Mouse (Mus musculus) cortical plate, adult 2 months (tissue): ENCODE data around the gene Pex13.

ENCODE experiments used
- CTCF ChIP-seq: fragments of 200-500 bp; IDR thresholded peaks from 2 replicates; pipeline ENCODE4 v1.5.1; 2011; ENCODE audit warnings: mild to moderate bottlenecking, control low read depth, low read length; ENCODE audit not compliant: insufficient read depth; ENCODE audit errors: extremely low read depth
- POLR2A ChIP-seq: fragments of 200-500 bp; IDR thresholded peaks from 2 replicates; pipeline ENCODE4 v1.6.1; 2011; ENCODE audit warnings: mild to moderate bottlenecking, low read length, control low read depth; ENCODE audit not compliant: insufficient read depth; ENCODE audit errors: extremely low read depth

DNA sequence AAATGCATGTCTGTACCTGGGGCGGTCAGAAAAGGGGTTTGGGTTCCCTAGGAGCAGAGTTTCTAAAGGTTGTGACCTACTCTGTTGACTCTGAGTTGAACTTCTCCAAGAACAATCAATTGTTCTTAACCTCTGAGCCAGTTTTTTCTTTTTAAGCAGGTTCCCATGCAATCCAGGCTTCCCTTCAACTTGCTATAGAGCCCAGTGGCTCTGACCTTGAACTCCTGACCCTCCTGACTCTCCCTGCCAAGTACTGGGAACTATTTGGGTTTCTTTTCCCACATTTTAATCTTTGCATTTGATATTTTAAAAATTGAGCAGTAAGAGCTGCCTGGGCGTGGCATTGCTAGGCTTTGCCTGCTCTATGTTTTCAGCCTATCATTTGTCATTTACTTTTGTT is 27.5 kb upstream of the Pex13 start:
- TF ChIP-seq POLR2A, result no peak
- no peak for TF ChIP-seq CTCF
